Mouse (Mus musculus) MEL (cell line): ENCODE measurements around the gene Zyx. TPM values are rescaled to one million over a fixed set of nuclear protein-coding genes. Genes with fewer than 3 reads are reported as not detected.

Experiments used
- DNase-seq: peaks from one replicate; pipeline ENCODE4 v3.0.0; 2011; ENCODE audit warnings: low read depth, low spot score
- H3K27ac ChIP-seq: 2 replicates; pipeline ENCODE4 v1.5.1; 2012; ENCODE audit warnings: low read depth, mild to moderate bottlenecking, control low read depth, low read length, moderate library complexity; ENCODE audit not compliant: control insufficient read depth
- H3K27me3 ChIP-seq, 2 experiments: fragments of 150-350 bp in 1 of 2; sonication (generic) in 1 of 2; 2 replicates each; pipeline ENCODE4 v1.6.1; 2012; ENCODE audit warnings: low read length in 2 of 2, mild to moderate bottlenecking in 2 of 2, improper control_type of control experiment in 1 of 2, moderate library complexity in 1 of 2; ENCODE audit not compliant: insufficient read depth in 2 of 2, control insufficient read depth in 1 of 2
- H3K36me3 ChIP-seq, 2 experiments: 2 replicates each; pipeline ENCODE4 v1.6.1; 2012 to 2014; ENCODE audit warnings: low read length in 2 of 2, improper control_type of control experiment in 1 of 2, inconsistent platforms in 1 of 2, mild to moderate bottlenecking in 1 of 2; ENCODE audit not compliant: insufficient read depth in 2 of 2, control insufficient read depth in 1 of 2
- H3K4me1 ChIP-seq, 2 experiments: fragments of 150-350 bp in 1 of 2; sonication (generic) in 1 of 2; 2 replicates each; pipeline ENCODE4 v1.6.1; 2012; ENCODE audit warnings: low read length in 2 of 2, improper control_type of control experiment in 1 of 2, mild to moderate bottlenecking in 1 of 2; ENCODE audit not compliant: insufficient read depth in 2 of 2, control insufficient read depth in 1 of 2
- H3K4me3 ChIP-seq, 2 experiments: fragments of 150-350 bp in 1 of 2; sonication (generic) in 1 of 2; 2 replicates each; pipeline ENCODE4 v1.5.1; 2012; ENCODE audit warnings: low read depth in 2 of 2, low read length in 2 of 2, mild to moderate bottlenecking in 2 of 2, moderate library complexity in 2 of 2, control low read depth in 1 of 2, improper control_type of control experiment in 1 of 2; ENCODE audit not compliant: control insufficient read depth in 1 of 2, insufficient read depth in 1 of 2
- H3K79me2 ChIP-seq: 2 replicates; pipeline ENCODE4 v1.6.1; 2012; ENCODE audit warnings: mild to moderate bottlenecking, low read length, moderate library complexity; ENCODE audit not compliant: control insufficient read depth, poor library complexity, insufficient read depth
- H3K9ac ChIP-seq: 2 replicates; pipeline ENCODE4 v1.6.1; 2012; ENCODE audit warnings: low read depth, mild to moderate bottlenecking, control low read depth, low read length, moderate library complexity; ENCODE audit not compliant: control insufficient read depth, poor library complexity, severe bottlenecking
- H3K9me3 ChIP-seq: fragments of 150-350 bp; sonication (generic); replicated peaks from 2 replicates; pipeline ENCODE4 v1.6.1; 2012; ENCODE audit warnings: mild to moderate bottlenecking, low read length, improper control_type of control experiment, moderate library complexity; ENCODE audit not compliant: insufficient read depth
- CHD1 ChIP-seq: IDR thresholded peaks from 2 replicates; pipeline ENCODE4 v1.6.1; 2012; ENCODE audit warnings: low read depth, mild to moderate bottlenecking, inconsistent platforms, low read length, improper control_type of control experiment
- CHD2 ChIP-seq: IDR thresholded peaks from 2 replicates; pipeline ENCODE4 v1.6.1; 2011; ENCODE audit warnings: low read length, improper control_type of control experiment
- ELF1 ChIP-seq: IDR thresholded peaks from 2 replicates; pipeline ENCODE4 v1.6.1; 2014; ENCODE audit warnings: low read depth, mild to moderate bottlenecking, inconsistent platforms, low read length, improper control_type of control experiment, moderate library complexity
- JUND ChIP-seq: IDR thresholded peaks from 2 replicates; pipeline ENCODE4 v1.6.1; 2011; ENCODE audit warnings: low read depth, mild to moderate bottlenecking, improper control_type of control experiment, low read length
- MAFK ChIP-seq: IDR thresholded peaks from 2 replicates; pipeline ENCODE4 v1.6.1; 2011; ENCODE audit warnings: low read depth, mild to moderate bottlenecking, low read length, improper control_type of control experiment, borderline replicate concordance
- MAX ChIP-seq: IDR thresholded peaks from 2 replicates; pipeline ENCODE4 v1.6.1; 2011; ENCODE audit warnings: low read length, improper control_type of control experiment
- MAZ ChIP-seq: IDR thresholded peaks from 2 replicates; pipeline ENCODE4 v1.6.1; 2012; ENCODE audit warnings: low read depth, mild to moderate bottlenecking, inconsistent platforms, low read length, improper control_type of control experiment
- MEF2A ChIP-seq: IDR thresholded peaks from 2 replicates; pipeline ENCODE4 v1.6.1; 2014; ENCODE audit warnings: low read depth, mild to moderate bottlenecking, inconsistent platforms, low read length, improper control_type of control experiment; ENCODE audit not compliant: poor library complexity, insufficient replicate concordance, severe bottlenecking; ENCODE audit errors: extremely low read depth
- POLR2A ChIP-seq, 2 experiments: IDR thresholded peaks; 2 replicates each; pipeline ENCODE4 v1.6.1; 2011 to 2012; ENCODE audit warnings: low read length in 2 of 2, mild to moderate bottlenecking in 2 of 2, control low read depth in 1 of 2, improper control_type of control experiment in 1 of 2, low read depth in 1 of 2, moderate library complexity in 1 of 2; ENCODE audit not compliant: control insufficient read depth in 1 of 2, insufficient read depth in 1 of 2, poor library complexity in 1 of 2
- POLR2AphosphoS2 ChIP-seq: IDR thresholded peaks from 2 replicates; pipeline ENCODE4 v1.6.1; 2011; ENCODE audit warnings: low read length, improper control_type of control experiment
- RAD21 ChIP-seq: IDR thresholded peaks from 2 replicates; pipeline ENCODE4 v1.6.1; 2011; ENCODE audit warnings: mild to moderate bottlenecking, low read depth, low read length, improper control_type of control experiment
- RCOR1 ChIP-seq: IDR thresholded peaks from 2 replicates; pipeline ENCODE4 v1.6.1; 2012; ENCODE audit warnings: low read depth, mild to moderate bottlenecking, inconsistent platforms, low read length, improper control_type of control experiment
- UBTF ChIP-seq: IDR thresholded peaks from 2 replicates; pipeline ENCODE4 v1.6.1; 2012; ENCODE audit warnings: low read depth, mild to moderate bottlenecking, inconsistent platforms, low read length, improper control_type of control experiment, moderate library complexity, borderline replicate concordance; ENCODE audit not compliant: insufficient read depth
- USF1 ChIP-seq: IDR thresholded peaks from 2 replicates; pipeline ENCODE4 v1.6.1; 2014; ENCODE audit warnings: low read depth, mild to moderate bottlenecking, inconsistent platforms, low read length, improper control_type of control experiment, moderate library complexity
- ZNF384 ChIP-seq: IDR thresholded peaks from 2 replicates; pipeline ENCODE4 v1.6.1; 2012; ENCODE audit warnings: low read depth, mild to moderate bottlenecking, inconsistent platforms, low read length, improper control_type of control experiment
- polyA plus RNA-seq, 2 experiments: library from polyadenylated mRNA; stranded (reverse) in 1 of 2; unstranded in 1 of 2; fragments of >175 nt in 1 of 2; fragments of >200 nt in 1 of 2; gene quantifications; 2 replicates each; pipeline versions ENCODE4 v1.2.1 to v1.2.4; 2012; ENCODE audit warnings: low replicate concordance in 2 of 2, low read depth in 1 of 2; ENCODE audit not compliant: insufficient read length in 2 of 2, insufficient read depth in 1 of 2, missing spikeins in 1 of 2
- total RNA-seq: library from RNA; depleted of rRNA; stranded (reverse); fragments of 300-350 nt; gene quantifications from 2 replicates; pipeline ENCODE4 v1.2.3, GENCODE M21; 2012

Zyx gene
- total and polyA plus RNA-seq, 3 experiments = 7.0 to 48.4 TPM; not detected in 1

DNA sequence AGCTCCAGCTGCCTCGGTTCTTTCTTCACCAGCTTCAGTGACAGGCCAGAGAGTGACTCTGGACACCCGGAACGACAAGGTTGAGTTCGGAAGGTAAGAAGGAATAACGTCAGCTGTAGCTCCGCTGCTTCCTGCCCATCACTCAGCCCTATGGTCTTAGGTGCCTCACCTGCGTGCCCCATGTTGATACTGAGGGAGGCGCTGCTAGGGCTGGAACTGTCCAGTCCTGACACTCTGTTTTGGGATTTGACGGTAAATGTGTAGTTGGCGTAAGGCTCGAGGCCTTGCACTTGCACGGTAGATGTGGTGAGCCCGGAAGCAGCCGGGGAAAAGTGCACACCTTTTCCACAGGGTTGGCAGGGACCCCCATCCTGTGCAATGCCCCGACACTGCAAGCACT lies 15.2 kb downstream of the Zyx start:
- Histone ChIP-seq H3K36me3 (peaks cover 0 to 2% of the 10 kb centered on the region in 2 experiments; a peak in 2 of 4 replicates), H3K9ac (no peak overlapping the region), H3K27me3 (peaks cover 0 to 2% of the 10 kb centered on the region in 2 experiments; a peak in 1 of 4 replicates), H3K4me3 (no peak overlapping the region), H3K9me3 (no peaks in the 10 kb centered on the region), H3K4me1 (peaks cover 0 to 11% of the 10 kb centered on the region in 2 experiments; a peak in 2 of 4 replicates), H3K27ac (no peak overlapping the region), H3K79me2 (no peaks in the 10 kb centered on the region)
- no peak for DNase-seq
- no peak for TF ChIP-seq JUND
- no peak for TF ChIP-seq RAD21
- no peak for TF ChIP-seq UBTF
- TF ChIP-seq USF1 = no peak
- TF ChIP-seq ZNF384 = no peak
- TF ChIP-seq CHD1 = no peak

DNA sequence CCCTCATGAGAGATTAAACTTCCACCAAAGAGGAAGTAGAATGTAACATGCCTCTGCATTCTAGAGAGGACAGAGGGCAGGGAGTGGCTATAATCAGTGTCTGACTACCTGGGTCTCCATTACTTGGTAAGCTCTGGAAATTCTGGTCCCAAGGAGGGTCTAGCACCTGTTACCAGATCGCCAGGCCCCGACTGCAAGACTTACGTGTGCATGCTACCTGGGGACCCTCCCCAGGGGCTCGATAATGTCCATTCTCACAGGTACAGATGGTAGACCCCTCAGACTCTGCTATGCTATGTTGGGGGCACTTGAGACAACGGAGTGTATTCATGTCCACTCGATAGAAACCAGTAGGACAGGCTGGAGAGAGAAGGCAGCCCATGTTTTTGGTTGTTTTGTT lies 15.8 kb downstream of the Zyx start:
- no peak for TF ChIP-seq CHD1
- TF ChIP-seq MAX = no peak
- no peak for DNase-seq
- Histone ChIP-seq H3K9me3 (no peaks in the 10 kb centered on the region), H3K27ac (no peak overlapping the region), H3K9ac (no peak overlapping the region), H3K27me3 (peaks cover 0 to 2% of the 10 kb centered on the region in 2 experiments; a peak in 1 of 4 replicates), H3K4me3 (no peak overlapping the region), H3K4me1 (peaks cover 0 to 11% of the 10 kb centered on the region in 2 experiments; a peak in 2 of 4 replicates), H3K79me2 (no peaks in the 10 kb centered on the region), H3K36me3 (peaks cover 0 to 2% of the 10 kb centered on the region in 2 experiments; a peak in 1 of 4 replicates)

DNA sequence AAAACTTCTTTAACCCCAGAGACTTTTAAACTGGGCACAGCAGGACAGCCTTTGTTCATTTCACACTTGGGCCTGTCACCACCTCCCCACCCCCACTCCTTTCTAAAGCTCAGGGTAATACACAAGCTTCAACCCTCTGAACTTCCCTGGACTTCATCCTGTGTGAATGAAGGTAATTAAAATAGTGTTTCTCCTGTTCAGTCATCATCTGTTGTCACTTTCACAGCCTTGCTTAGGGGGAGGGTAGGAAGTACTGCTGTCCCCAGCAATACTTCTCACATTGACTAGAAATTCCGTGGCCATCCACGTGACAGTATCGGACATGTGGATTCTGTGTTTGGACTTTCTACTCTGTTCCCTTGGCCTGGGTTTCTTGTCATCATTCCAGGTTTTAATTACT lies 20.4 kb downstream of the Zyx start:
- DNase-seq = no peak
- no peak for TF ChIP-seq POLR2AphosphoS2
- no peak for TF ChIP-seq MAZ
- no peak for TF ChIP-seq RCOR1
- no peak for TF ChIP-seq MAX
- no peak for TF ChIP-seq CHD2
- TF ChIP-seq POLR2A (IDR thresholded peaks at IDR 0.05; ENCODE audit: control insufficient read depth in 1 of 2, insufficient read depth in 1 of 2, low read depth in 1 of 2, low read length in 2 of 2, poor library complexity in 1 of 2) = no peak
- no peak for TF ChIP-seq RAD21
- no peak for TF ChIP-seq MEF2A
- TF ChIP-seq CHD1 = no peak
- TF ChIP-seq UBTF = no peak
- TF ChIP-seq USF1 = no peak
- no peak for TF ChIP-seq JUND
- TF ChIP-seq ELF1 = no peak
- TF ChIP-seq MAFK = no peak
- TF ChIP-seq, all 39 proteins: peak for 0
- no peaks in the 10 kb centered on the region for H3K79me2 ChIP-seq
- no peaks in the 10 kb centered on the region for H3K36me3 ChIP-seq
- H3K27ac ChIP-seq = no peak overlapping the region
- no peak overlapping the region for H3K4me3 ChIP-seq
- H3K4me1 ChIP-seq = no peaks in the 10 kb centered on the region; a peak in 1 of 4 replicates
- H3K9me3 ChIP-seq = no peaks in the 10 kb centered on the region
- peaks cover 0 to 2% of the 10 kb centered on the region in 2 experiments; a peak in 2 of 4 replicates for H3K27me3 ChIP-seq
- H3K9ac ChIP-seq = no peak overlapping the region
